ENCODE assay signal across 19 mouse cellular contexts in genomic region chr3:40995161-40995560, GRCm38 (mm10). TPM values are rescaled to one million over a fixed set of nuclear protein-coding genes. Genes with fewer than 3 reads are reported as not detected.
A peak's percentile ranks its signal among the peaks of the same experiment; 100 is the strongest.
DNase-seq lines count a peak whose midpoint lies in the region; ATAC-seq and TF ChIP-seq lines count a peak whose summit lies in the region.
"Had no signal": no experiment of that assay in that cellular context is flagged by ENCODE, and none has a peak within 500 bp of the region (broad histone marks: within the 10 kb centered on the region; RNA-seq: fewer than 3 reads in every experiment).

No protein-coding gene starts in this region.

- peak; percentile 48 for DNase-seq in lung, postnatal 0 days (ENCODE audit: low spot score)
- DNase-seq in lung, postnatal 14 days: no peak
- DNase-seq in Muller cell, postnatal 12 days (ENCODE audit: inconsistent ontology term): peak; percentile 14
- DNase-seq in left cerebral cortex, adult 9 months (ENCODE audit: low spot score in 2 of 2): no peak
- DNase-seq: cerebellum, adult 8-10 months; gastrocnemius, postnatal 25 days; heart, postnatal 14 days; kidney, adult 18-20 months; kidney, postnatal 36 days; layer of hippocampus, adult 9-11 months had no signal

- no peaks in the 10 kb centered on the region for H3K9me3 ChIP-seq in lung, postnatal 0 days (ENCODE audit: low read length)
- H3K9me3 ChIP-seq: forebrain, embryonic 13.5 days; heart, embryonic 10.5 days; hindbrain, embryonic 15.5 days; midbrain, embryonic 10.5 days; neural tube, embryonic 15.5 days; stomach, embryonic 15.5 days had no signal

- H3K4me1 ChIP-seq in lung, postnatal 0 days (ENCODE audit: insufficient read depth, low read depth, low read length): no peaks in the 10 kb centered on the region
- H3K4me1 ChIP-seq in small intestine, adult 2 months (ENCODE audit: control insufficient read depth, insufficient read depth, insufficient read length, low read length): peaks cover 2% of the 10 kb centered on the region; the same call in 1 of the 2 replicates
- H3K4me1 ChIP-seq: forebrain, embryonic 13.5 days; heart, embryonic 10.5 days; hindbrain, embryonic 15.5 days; midbrain, embryonic 10.5 days; neural tube, embryonic 15.5 days; stomach, embryonic 15.5 days had no signal

- no peak overlapping the region for H3K27ac ChIP-seq in lung, postnatal 0 days (ENCODE audit: low read length)
- H3K27ac ChIP-seq in small intestine, adult 2 months (ENCODE audit: insufficient read depth, low read depth, low read length): peak overlapping the region; percentile 51; the same call in 1 of the 2 replicates
- H3K27ac ChIP-seq: forebrain, embryonic 13.5 days; heart, embryonic 10.5 days; hindbrain, embryonic 15.5 days; midbrain, embryonic 10.5 days; neural tube, embryonic 15.5 days; stomach, embryonic 15.5 days had no signal

- no peak for TF ChIP-seq CTCF in lung, postnatal 0 days (IDR thresholded peaks at IDR 0.05)
- TF ChIP-seq CTCF in small intestine, adult 2 months (IDR thresholded peaks at IDR 0.05; ENCODE audit: extremely low read depth, insufficient read length, insufficient replicate concordance, low read depth, low read length): no peak

- no peak for TF ChIP-seq EP300 in lung, postnatal 0 days (IDR thresholded peaks at IDR 0.05)

- no peak overlapping the region for H3K9ac ChIP-seq in lung, postnatal 0 days (replicated peaks; ENCODE audit: low read depth)
- H3K9ac ChIP-seq: forebrain, embryonic 13.5 days; hindbrain, embryonic 15.5 days; neural tube, embryonic 15.5 days; stomach, embryonic 15.5 days had no signal

- H3K27me3 ChIP-seq in lung, postnatal 0 days (replicated peaks; ENCODE audit: insufficient read depth, low read length): no peaks in the 10 kb centered on the region
- no peaks in the 10 kb centered on the region for H3K27me3 ChIP-seq in small intestine, adult 2 months (ENCODE audit: control insufficient read depth, insufficient read depth, low read length)
- H3K27me3 ChIP-seq: forebrain, embryonic 13.5 days; hindbrain, embryonic 15.5 days; neural tube, embryonic 15.5 days; stomach, embryonic 15.5 days had no signal

- WGBS in lung, postnatal 0 days: 32% methylated on average over 1 of the region's 1 CpGs
- 25% methylated on average over 1 of the region's 1 CpGs for WGBS in small intestine, adult 2 months

- no peak overlapping the region for H3K4me2 ChIP-seq in lung, postnatal 0 days (replicated peaks; ENCODE audit: low read depth, low read length)
- H3K4me2 ChIP-seq: forebrain, embryonic 13.5 days; hindbrain, embryonic 15.5 days; neural tube, embryonic 15.5 days; stomach, embryonic 15.5 days had no signal

- no peak for TF ChIP-seq POLR2A in small intestine, adult 2 months (IDR thresholded peaks at IDR 0.05; ENCODE audit: low read depth, low read length)

- no peak overlapping the region for H3K4me3 ChIP-seq in lung, postnatal 0 days (ENCODE audit: low read depth, low read length)
- H3K4me3 ChIP-seq in small intestine, adult 2 months (ENCODE audit: low read depth, low read length): no peak overlapping the region
- H3K4me3 ChIP-seq: forebrain, embryonic 13.5 days; heart, embryonic 10.5 days; hindbrain, embryonic 15.5 days; midbrain, embryonic 10.5 days; neural tube, embryonic 15.5 days; stomach, embryonic 15.5 days had no signal

- no peaks in the 10 kb centered on the region for H3K36me3 ChIP-seq in lung, postnatal 0 days (ENCODE audit: insufficient read depth, low read length)
- peaks cover 14% of the 10 kb centered on the region for H3K36me3 ChIP-seq in small intestine, adult 2 months (ENCODE audit: control insufficient read depth, insufficient read depth, low read length)
- H3K36me3 ChIP-seq: heart, embryonic 10.5 days; hindbrain, embryonic 15.5 days; midbrain, embryonic 10.5 days; neural tube, embryonic 15.5 days; stomach, embryonic 15.5 days had no signal

- peak; percentile 43; the same call in 1 of the 2 replicates for ATAC-seq in lung, postnatal 0 days
- ATAC-seq in granulocyte monocyte progenitor cell, adult 5-6 weeks (replicated peaks; ENCODE audit: poor library complexity, severe bottlenecking): peak; percentile 37; the same call in 1 of the 2 replicates
- no peak for ATAC-seq in monocyte, adult 5-6 weeks (replicated peaks; ENCODE audit: insufficient number of reproducible peaks, low FRiP score, low TSS enrichment, poor library complexity, severe bottlenecking)
- ATAC-seq: forebrain, embryonic 13.5 days had no signal

RNA-seq across cellular contexts. Expression of gene Larp1b, which starts 45.5 kb away (rescaled TPM):
- 6.6 and 7.2 TPM in 2 replicates for polyA plus RNA-seq in lung, postnatal 0 days (2015; fragmentation: Nextera tagmentation; extraction: Ambion mirVana)
- 11.6 and 15.9 TPM in 2 replicates for total RNA-seq in granulocyte monocyte progenitor cell, adult 5-6 weeks (2014; fragmentation: Nextera tagmentation)
- total RNA-seq in granulocyte monocyte progenitor cell, adult 5-6 weeks (2017): 23.7 and 33.1 TPM in 2 replicates
- polyA plus RNA-seq in small intestine, adult 2 months (2012; rRNA removed): 12.0 and 46.5 TPM in 2 replicates
- total RNA-seq in monocyte, adult 5-6 weeks (2017): 22.7 to 32.9 TPM (median 28.8 TPM) in 3 replicates

Comparison
In these comparisons a context has a peak if more than half of its experiments do, and no peak if none do; other contexts are left out.
1. DNase-seq: peak in lung, postnatal 0 days (single experiment) and Muller cell, postnatal 12 days (single experiment); none in lung, postnatal 14 days (single experiment) and left cerebral cortex, adult 9 months (0 of 2).